Mouse (Mus musculus) gastrocnemius, adult 18-20 months (tissue): ENCODE measurements around the gene Nrsn2. TPM values are rescaled to one million over a fixed set of nuclear protein-coding genes. Genes with fewer than 3 reads are reported as not detected.
A peak's percentile ranks its signal among the peaks of the same experiment; 100 is the strongest.
"Not testable (repeated sequence)": the region's sequence is repeated elsewhere in the genome, so short reads cannot be mapped to it uniquely, and the experiment has no call there.

Experiments used
- DNase-seq: peaks from one replicate; pipeline ENCODE4 v3.0.0; 2021; ENCODE audit warnings: low spot score
- total RNA-seq, 2 experiments: library from RNA; stranded (reverse); gene quantifications; 2 replicates each; pipeline ENCODE4 v1.2.3; 2021

The Nrsn2 gene
- total RNA-seq, 2 experiments from 2014 or later, result not detected

DNA sequence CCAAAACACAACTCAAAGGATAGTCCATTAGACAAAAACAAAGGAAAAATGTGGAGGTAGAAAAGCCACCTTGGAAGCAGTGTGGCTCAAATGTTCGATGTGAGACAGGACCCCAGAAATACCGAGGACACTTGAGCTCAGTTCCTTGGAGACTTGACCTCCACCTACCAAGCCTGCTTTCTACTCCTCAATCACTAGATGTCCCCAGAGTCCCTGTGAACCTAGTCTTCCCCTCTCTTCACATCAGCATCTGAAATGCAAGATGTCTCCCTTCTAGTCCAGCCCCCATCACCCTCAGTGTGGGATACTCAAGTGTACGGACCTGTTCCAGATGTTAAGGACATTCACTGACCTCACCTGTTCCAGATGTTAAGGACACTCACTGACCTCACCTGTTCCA is 16.3 kb upstream of the Nrsn2 start:
- DNase-seq, result peak; percentile 38

DNA sequence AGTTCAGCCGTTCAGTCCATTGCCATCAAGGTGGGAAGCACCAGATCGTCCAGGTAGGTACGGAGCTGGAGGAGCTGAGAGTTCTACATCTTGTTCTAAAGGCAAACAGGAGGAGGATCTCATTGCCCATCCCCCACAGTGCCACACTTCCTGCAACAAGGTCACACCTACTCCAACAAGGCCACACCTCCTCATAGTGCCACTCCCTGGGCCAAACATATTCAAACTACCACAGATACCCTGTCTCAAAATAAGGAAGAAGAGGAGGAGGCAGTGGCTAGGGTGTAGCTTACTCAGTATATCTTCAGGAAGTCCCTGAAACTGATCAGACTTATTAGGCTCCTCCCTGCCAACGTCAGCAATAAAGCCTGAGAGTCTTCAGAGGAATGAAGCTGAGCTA is 7.8 kb upstream of the Nrsn2 start:
- no peak for DNase-seq

DNA sequence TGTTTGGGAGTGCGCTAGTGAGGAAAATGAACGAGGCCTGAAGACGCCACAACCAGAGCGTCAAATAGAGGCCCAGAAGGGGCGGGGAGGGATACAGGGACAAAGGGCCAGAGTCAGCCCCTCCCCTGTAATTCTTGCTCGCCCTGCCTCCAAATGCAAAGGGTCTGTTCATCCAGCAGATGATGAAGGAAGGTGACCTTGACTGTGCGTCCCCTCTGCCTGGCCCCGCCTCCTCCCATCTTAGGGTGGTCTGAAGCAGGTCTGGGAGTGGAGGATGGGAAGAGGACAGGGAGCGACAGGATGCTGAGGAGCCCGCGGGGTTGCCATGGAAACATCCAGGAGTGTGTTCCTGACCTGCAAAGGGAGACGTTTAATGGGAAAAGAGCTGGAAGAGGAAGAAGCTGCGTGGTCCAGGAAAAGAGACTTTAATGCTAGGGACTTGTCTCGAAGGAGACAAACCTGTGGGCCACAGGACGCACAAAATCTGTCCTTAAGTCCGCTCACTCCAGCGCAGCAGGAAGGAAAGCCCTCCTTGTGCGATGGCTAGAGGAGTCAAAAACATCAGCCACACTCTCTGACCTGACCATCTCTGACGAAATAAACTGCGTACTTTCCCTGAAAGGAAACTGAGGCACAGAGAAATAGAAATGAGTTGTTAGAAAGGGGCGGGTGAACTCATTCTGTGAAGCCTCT is 640 bp downstream of the Nrsn2 start:
- no peak for DNase-seq

DNA sequence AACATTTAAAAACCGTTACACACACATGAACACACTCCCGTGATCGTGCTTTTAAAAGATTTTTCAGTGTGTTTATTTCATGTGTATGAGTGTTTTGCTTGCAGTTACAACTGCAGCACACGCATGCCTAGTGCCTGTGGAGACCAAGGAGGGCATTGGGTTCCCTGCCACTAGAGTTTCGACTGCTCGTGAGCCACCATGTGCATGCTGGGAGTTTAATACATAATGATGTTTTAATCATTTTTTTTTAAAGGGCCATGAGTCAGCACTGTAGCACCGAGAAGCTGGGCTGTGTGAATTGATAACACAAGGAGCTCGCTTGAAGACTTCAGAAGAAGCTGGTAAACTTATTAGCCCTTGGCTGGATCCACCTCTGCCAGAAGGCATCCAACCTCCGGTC is 2.9 kb downstream of the Nrsn2 start:
- no peak for DNase-seq

DNA sequence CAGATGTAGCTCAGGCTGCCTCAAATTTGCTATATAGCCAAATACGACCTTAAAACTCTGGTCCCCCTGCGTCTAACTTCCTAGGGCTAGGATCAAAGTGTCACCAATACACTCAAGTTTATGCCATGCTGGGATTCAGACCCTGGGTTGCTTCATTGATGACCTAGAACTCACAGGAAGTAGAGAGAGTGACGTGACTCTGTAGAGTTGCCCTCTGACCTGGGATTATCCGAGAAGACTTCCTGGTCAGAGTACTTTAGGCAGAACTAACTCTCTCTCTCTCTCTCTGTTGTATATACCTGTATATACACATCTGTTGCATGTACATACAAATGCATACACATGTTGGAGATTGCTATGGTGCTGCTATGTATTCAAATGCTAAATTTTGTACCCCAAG is 3.8 kb downstream of the Nrsn2 start:
- no peak for DNase-seq

DNA sequence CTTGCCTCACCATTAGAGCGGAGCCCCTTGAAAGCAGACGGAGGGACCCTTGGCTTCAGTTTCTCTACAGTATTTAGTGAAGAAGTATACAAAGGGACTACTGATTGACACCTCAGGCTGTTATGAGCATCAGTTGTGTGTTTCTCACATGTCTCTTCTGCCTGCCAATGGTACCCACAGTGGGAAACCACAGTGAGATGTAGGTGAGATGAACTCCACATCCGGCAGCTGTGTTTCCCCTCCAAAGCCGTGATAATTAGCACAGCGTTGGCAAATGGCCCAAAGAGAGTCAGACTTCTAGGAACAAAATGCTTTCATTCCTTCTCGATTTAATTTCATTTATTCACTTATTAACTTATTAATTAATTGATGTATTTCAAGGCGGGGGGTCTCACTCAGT is 4.3 kb downstream of the Nrsn2 start:
- no peak for DNase-seq

DNA sequence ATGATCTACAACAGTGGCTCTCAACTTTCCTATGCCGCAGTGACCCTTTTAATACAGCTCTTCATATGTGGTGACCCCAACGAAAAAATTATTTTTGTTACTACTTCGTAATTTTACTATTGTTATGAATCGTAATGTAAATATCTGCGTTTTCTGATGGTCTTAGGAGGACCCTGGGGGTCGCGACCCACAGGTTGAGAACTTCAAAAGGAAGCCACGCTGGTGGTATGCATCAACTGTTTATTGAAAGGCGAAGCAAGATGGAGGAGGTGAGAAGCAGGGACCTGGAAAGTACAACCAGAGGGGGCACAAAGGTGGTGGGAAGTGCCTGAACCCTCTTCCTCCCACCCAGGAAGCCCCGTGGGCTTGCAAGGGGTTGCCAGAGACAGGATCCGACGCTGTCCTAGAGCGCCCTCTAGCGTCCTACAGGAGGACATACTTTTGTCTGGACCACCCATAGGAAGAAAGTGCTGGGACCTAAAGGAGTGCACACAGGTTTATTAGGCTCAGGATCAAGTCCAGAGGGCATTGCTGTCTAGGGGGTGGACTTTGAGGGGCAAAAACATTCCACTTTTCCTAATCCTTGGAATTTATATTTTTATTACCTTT is 7.8 kb downstream of the Nrsn2 start:
- peak; percentile 38 for DNase-seq

DNA sequence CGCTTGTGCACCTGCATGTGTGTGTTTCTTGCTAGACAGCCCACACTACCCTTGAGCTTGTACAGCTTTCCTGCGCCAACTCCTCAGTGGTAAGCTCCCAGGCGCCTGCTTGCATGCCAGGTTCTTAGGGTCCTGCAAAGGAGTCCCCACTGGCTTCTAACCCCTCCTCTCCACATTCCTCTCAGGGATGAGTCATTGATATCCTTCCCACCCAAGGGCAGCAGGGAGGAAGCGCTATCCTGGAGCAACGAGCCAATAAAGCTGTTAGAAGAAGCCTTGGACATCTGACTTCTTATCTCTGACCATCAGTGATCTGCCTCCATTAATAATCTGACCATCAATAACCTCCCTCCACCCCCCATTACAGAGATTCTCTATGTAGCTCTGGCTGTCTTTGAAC is 8.5 kb downstream of the Nrsn2 start:
- DNase-seq, result no peak

DNA sequence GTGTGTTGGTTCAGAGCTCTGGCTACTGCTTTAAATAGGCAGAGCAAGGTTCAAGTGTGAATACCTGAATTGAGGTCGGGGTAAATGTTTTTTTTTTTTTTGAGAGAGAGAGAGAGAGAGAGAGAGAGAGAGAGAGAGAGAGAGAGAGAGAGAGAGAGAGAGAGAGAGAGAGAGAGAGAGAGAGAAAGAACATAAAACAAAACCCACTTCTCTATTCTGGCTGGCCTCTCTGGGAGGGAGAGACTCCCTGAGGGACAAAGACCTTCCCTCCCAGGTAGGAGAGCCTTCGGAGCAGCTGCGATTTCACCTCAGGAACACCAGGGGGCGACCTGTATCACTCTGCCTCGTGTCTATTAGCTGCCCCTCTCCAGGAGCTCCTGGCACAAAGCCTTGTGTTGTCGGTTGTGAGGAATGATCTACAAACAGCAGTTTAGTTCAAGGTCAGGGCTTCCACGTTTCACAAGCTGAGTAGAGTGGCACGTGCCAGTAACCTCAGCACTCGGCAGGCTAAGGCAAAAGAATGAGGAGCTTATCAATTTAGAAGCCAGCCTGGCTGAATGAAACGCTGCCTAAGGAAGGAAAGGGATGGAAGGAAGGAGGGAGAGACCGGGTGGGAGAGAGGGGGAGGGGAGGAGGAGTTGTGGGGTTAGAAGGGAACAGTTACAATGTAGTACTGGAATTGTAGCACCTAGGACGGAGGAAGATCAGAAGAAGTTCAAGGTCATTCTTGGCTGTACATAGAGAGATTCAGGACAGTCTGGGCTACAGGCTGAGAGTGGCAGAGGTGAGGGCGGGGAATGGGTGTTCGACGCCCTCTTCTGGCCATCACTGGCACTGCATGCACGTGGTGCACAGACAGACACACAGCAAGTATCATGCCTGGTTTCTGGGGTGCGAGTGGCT is 12.9 kb downstream of the Nrsn2 start:
- peak; percentile 66 for DNase-seq

DNA sequence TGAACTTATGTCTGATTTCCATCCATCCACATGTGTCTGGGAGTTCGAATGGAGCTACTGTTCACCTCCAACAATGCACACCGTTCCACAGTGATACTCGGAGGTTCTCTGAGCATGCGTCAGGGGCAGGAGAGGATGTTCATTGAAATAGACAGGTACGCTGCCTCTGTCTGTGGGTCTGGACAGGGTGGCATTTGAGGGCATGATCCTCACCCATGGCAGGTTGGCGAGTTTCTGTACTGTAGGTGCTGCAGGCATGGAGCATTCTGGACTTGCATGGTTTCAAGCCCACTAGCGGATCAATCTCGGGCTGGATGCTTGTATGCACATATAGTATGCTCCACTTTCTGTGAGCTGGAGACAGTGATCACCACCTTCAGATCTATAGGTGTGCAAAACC is 15.2 kb downstream of the Nrsn2 start:
- no peak for DNase-seq

DNA sequence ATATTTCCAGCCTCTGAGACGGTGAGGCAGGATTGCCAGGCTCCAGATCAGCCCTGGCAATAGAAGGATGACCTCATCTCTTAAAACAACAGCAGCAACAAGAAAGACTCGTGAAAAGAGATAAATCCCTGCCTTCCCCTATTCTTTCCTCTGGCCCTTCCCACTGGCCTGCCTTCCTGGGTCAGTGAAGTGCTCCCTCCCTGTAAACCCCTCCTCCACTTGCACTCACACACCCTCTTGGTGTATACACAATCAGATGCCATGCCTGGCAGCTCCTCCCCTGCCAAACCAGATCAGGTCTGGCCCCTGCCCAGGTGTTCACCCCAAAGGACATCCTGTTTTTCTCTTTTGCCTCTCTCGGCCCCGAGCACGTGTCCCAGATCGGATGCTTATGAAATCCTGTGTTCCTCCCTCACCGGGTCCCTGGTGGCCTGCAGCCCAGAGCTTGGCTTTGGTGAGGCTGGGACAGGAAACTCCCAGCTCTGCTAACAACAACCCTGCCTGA is 16.1 kb downstream of the Nrsn2 start:
- peak; percentile 57 for DNase-seq

DNA sequence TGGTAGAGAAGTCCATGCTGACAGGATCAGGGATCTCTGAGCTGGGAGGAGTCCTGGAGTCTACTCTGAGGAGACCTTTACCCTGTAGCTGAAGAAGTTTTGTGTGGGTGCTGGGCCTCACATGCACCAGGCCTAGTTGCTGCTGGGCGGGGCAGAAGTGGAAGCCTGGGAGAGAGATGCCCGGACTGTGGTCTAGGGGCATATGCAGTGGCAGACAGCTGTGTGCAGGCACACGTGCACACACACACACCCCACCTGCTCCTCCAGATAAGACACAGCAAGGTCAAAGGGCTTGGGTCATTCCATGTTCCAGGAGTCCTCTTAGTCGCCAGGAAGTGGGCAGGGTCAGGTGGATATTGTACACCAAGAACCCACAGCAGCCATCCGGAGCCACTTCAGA is 16.8 kb downstream of the Nrsn2 start:
- DNase-seq, result no peak

DNA sequence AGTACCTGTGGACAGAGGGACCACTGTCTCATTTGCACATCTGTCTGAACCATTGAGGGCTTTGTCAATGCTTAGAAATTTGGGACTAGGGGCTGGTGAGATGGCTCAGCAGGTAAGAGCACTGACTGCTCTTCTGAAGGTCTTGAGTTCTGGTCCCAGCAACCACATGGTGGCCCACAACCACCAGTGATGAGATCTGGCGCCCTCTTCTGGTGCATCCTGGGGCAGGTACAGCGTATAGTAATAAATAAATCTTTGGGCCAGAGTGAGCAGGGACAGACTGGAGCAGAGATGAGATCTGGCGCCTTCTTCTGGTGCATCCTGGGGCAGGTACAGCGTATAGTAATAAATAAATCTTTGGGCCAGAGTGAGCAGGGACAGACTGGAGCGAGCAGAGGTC is 17.5 kb downstream of the Nrsn2 start:
- not testable (repeated sequence) for DNase-seq

DNA sequence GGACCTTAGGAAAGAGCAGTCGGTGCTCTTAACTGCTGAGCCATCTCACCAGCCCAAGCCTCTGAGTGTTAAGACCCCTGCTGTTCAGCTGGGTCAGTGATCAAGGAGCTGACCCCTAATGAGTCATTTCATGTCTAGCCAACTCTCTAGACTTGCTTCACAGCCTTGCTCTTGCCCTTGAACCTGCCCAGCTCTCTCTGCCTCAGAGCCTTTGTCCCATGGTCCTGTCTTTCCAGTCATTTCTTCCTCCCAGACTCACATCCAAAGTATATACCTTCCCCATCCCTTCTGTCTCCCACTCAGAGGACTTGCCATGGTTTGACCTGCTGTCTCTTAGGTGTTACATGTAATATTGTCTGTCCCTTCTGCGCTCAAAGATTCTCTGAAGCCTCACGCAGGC is 19.2 kb downstream of the Nrsn2 start:
- no peak for DNase-seq

DNA sequence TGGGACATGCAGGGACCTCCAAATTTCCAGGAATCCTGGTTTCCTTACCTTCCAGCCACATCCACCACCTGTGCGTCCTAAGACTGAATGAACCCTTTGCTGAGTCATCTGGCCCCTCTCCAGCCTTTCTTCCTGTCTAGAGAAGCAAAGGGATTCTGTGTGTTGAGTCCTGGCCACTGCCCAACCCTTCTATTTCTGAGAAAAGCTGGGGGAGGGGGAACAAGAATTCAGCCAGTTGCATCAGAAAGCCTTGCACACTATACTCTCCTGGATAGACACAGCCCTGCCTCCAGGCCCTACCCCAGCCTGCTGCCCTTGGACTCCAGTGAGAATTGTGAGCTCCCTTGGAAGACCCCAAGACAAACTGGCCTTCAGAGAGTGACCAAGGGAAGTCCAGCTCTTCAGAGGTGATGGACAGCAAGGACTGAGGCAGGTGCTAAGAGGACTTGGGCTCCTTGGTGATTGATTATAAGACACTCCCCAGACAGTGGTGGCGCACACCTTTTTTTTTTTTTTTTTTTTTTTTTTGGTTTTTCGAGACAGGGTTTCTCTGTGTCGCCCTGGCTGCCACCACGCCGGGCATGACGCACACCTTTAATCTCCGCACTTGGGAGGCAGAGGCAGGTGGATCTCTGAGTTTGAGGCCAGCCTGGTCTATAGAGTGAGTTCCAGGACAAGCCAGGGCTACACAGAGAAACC is 26.4 kb downstream of the Nrsn2 start:
- DNase-seq, result no peak

DNA sequence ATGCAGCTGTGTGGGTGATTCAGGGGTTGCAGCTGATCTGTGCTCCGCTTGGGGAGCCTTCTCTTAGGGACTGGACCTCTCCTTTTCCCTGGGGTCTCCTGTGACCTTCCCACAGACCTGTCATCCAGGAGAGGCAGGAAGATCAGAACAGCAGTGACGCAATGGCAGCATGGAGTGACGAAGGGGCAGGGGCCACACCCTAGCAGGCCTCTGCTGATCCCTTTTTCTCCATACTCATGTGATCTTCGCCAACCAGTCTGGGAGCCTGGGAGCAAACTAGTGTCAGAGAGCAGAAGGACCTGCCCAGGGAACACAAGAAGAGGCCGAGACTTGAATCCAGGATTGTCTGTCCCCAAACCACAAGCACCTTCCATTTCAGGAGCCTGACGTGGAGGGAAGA is 27.2 kb downstream of the Nrsn2 start:
- no peak for DNase-seq

DNA sequence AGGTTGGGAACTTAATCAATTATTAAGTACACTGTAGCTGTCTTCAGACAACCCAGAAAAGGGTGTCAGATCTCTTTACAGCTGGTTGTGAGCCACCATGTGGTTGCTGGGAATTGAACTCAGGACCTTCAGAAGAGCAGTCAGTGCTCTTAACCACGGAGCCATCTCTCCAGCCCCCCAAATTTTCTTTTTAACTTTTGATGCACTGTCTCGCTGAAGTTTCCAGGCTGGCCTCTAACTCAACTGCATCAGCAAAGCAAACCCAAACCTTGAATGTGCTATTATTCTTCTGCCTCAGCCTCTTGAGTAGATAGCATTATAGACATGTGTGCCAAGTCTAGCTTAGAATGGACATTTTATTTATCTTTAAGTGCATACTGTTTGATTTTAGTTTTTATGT is 28.7 kb downstream of the Nrsn2 start:
- no peak for DNase-seq

DNA sequence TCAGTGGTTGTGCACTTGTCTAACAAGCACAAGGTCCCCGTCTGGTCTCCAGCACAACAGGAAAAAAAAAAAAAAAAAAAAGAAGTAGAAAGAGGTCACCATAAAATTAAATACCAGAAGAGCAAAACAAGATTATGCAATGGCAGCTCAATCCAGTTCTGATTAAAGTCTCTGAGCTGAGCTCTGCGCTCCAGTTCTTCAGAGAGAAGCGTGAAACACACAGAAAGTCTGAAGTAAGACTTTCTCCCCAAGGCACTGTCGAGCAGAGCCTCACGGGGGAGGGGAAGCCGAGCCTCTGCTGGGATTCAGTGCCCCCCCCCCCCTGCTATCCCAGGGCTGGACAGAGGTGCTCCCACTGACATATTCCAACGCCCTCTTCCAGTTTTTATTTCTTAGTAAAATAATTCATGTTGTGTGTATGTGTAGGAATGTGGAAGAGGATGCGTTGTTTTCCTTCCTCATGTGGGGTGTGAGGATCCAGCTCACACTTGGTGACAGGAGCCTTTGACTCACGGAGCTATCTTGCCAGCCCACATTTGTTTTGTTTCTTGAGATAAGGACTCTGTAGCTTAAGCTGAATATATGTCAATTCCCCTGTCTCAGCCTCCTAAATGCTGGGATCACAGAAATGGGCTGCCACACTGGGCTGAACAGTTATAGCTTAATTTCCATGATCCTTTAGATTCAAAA is 29.5 kb downstream of the Nrsn2 start:
- no peak for DNase-seq

DNA sequence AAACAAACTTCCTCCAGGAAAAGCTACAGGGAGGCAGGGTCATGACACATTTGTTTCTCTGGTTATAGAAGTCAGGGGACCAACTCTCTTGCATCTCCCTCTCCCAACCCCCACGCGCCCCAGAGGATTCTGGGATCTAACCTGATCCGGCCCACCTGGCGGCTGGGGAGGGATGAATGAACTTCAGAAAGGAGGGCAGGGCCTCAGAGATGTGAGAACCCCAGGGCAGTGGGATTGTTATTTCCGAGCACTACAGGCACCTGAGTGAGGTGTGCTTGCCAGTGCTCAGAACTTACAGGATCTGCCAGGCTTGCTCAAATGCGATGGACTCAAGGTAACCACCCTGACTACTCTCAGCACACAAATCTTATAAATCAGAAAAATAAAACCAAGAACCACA is 31.0 kb downstream of the Nrsn2 start:
- no peak for DNase-seq

DNA sequence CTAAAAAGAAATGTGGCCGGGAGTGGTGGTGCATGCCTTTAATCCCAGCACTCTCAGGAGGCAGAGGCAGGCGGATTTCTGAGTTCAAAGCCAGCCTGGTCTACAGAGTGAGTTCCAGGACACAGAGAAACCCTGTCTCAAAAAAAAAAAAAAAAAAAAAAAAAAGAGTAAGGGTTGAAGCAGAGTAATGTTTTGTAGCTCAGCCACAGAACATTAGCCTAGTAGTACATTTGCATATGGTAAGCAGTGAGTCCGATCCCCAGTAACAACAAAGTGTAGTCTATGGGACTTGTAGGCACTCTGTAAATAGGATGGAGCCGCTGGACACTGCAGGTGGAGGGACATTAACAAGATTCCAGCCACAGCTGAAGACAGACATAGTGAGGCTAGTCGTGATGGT is 31.5 kb downstream of the Nrsn2 start:
- DNase-seq, result no peak

DNA sequence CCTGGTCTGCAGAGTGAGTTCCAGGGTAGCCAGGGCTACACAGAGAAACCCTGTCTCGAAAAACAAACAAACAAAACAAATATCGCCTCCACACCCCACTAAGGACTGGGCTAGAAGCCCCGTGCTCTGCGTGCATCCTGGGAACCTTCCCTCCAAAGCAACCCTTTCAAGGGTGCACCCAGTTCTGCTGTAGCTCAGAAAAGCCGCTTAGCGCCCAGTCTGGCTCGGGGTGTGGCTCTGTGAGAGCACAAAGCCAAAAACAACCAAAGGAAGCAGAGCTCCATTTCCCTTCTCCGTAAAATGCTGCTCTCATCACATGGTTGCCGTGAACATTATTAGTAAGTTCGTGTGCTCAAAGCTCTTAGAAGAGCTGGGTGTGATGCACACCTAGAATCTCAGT is 32.1 kb downstream of the Nrsn2 start:
- no peak for DNase-seq
